Mouse (Mus musculus) bone marrow, adult 2 months (tissue): ENCODE results near the gene Suox. TPM values are rescaled to one million over a fixed set of nuclear protein-coding genes. Genes with fewer than 3 reads are reported as not detected.
"Not testable (repeated sequence)": the region's sequence is repeated elsewhere in the genome, so short reads cannot be mapped to it uniquely, and the experiment has no call there.

ENCODE experiments used
- H3K27ac ChIP-seq: fragments of 200-500 bp; 2 replicates; pipeline ENCODE4 v1.5.1; 2012; ENCODE audit warnings: low read depth, mild to moderate bottlenecking, control low read depth, inconsistent platforms, low read length; ENCODE audit not compliant: control insufficient read depth, poor library complexity, insufficient read depth
- H3K4me1 ChIP-seq: fragments of 200-500 bp; 2 replicates; pipeline ENCODE4 v1.6.1; 2011; ENCODE audit warnings: low read length; ENCODE audit not compliant: control insufficient read depth, insufficient read depth
- H3K4me3 ChIP-seq: fragments of 200-500 bp; replicated peaks from 2 replicates; pipeline ENCODE3; 2011; ENCODE audit warnings: mild to moderate bottlenecking, low read depth, low read length, control low read depth; ENCODE audit not compliant: control insufficient read depth
- CTCF ChIP-seq: fragments of 200-500 bp; IDR thresholded peaks from 2 replicates; pipeline ENCODE4 v1.5.1; 2011; ENCODE audit warnings: low read length, control low read depth; ENCODE audit not compliant: control insufficient read depth, insufficient read depth
- POLR2A ChIP-seq: fragments of 200-500 bp; IDR thresholded peaks from 2 replicates; pipeline ENCODE4 v1.6.1; 2011; ENCODE audit warnings: low read depth, mild to moderate bottlenecking, control low read depth, low read length, borderline replicate concordance; ENCODE audit not compliant: control insufficient read depth
- WGBS: fragments of 180-500 bp; shearing (Covaris S2); methylation state at CpG from one replicate; pipeline ENCODE4 v1.1.7; 2018; 5-methylcytosine and 5-hydroxymethylcytosine counted together
- polyA plus RNA-seq: library from polyadenylated mRNA; stranded (reverse); fragments of >200 nt; gene quantifications from 2 replicates; pipeline ENCODE4 v1.2.4, GENCODE M21; 2011; ENCODE audit warnings: low replicate concordance; ENCODE audit not compliant: missing spikeins, insufficient read depth, insufficient read length

Gene Suox
- polyA plus RNA-seq, 1 experiment = 10.8 TPM

GRCm38 (mm10) chr10:128639999-128640398, 33.9 kb downstream of the Suox start:
- Histone ChIP-seq H3K4me3 (no peak overlapping the region), H3K4me1 (no peaks in the 10 kb centered on the region), H3K27ac (no peak overlapping the region)
- TF ChIP-seq POLR2A = no peak
- TF ChIP-seq CTCF = no peak
- WGBS = 86% methylated on average over 14 of the region's 14 CpGs

- H3K4me1 ChIP-seq = no peaks in the 10 kb centered on the region
- 11% methylated on average over 11 of the region's 11 CpGs for WGBS
- H3K27ac ChIP-seq = no peak overlapping the region
- H3K4me3 ChIP-seq = no peak overlapping the region
- TF ChIP-seq POLR2A = no peak
- no peak for TF ChIP-seq CTCF
Measured at GRCm38 (mm10) chr10:128637011-128637410, 36.9 kb downstream of the Suox start.

GRCm38 (mm10) chr10:128636561-128636960, 37.3 kb downstream of the Suox start:
- WGBS = 16% methylated on average over 6 of the region's 6 CpGs
- Histone ChIP-seq H3K4me3 (no peak overlapping the region), H3K27ac (no peak overlapping the region), H3K4me1 (no peaks in the 10 kb centered on the region)
- TF ChIP-seq POLR2A (no peak), CTCF (no peak)

- Histone ChIP-seq H3K4me3 (no peak overlapping the region), H3K4me1 (no peaks in the 10 kb centered on the region), H3K27ac (no peak overlapping the region)
- no peak for TF ChIP-seq CTCF
- TF ChIP-seq POLR2A = no peak
- WGBS = 91% methylated on average over 13 of the region's 13 CpGs
Measured at GRCm38 (mm10) chr10:128635697-128636096, 38.2 kb downstream of the Suox start.

- WGBS = 60% methylated on average over 6 of the region's 6 CpGs
- H3K4me3 ChIP-seq = no peak overlapping the region
- TF ChIP-seq CTCF = no peak
- TF ChIP-seq POLR2A = no peak
- no peak overlapping the region for H3K27ac ChIP-seq
- no peaks in the 10 kb centered on the region; the same call in 1 of the 2 replicates for H3K4me1 ChIP-seq
Measured at GRCm38 (mm10) chr10:128631571-128631970, 42.3 kb downstream of the Suox start.

- H3K4me3 ChIP-seq, H3K4me1 ChIP-seq, H3K27ac ChIP-seq: not testable (repeated sequence)
- WGBS = 82% methylated on average over 5 of the region's 5 CpGs
Measured at GRCm38 (mm10) chr10:128630306-128630705, 43.6 kb downstream of the Suox start.

GRCm38 (mm10) chr10:128629746-128630145, 44.1 kb downstream of the Suox start:
- H3K27ac ChIP-seq = no peak overlapping the region
- 65% methylated on average over 2 of the region's 2 CpGs for WGBS
- H3K4me3 ChIP-seq = no peak overlapping the region
- TF ChIP-seq CTCF = no peak
- TF ChIP-seq POLR2A = no peak
- peaks cover 3% of the 10 kb centered on the region; the same call in 1 of the 2 replicates for H3K4me1 ChIP-seq

GRCm38 (mm10) chr10:128627398-128628317, 46.2 kb downstream of the Suox start:
- 62% methylated on average over 10 of the region's 10 CpGs for WGBS
- H3K4me1 ChIP-seq = peaks cover 3% of the 10 kb centered on the region; the same call in 1 of the 2 replicates
- no peak overlapping the region for H3K27ac ChIP-seq
- TF ChIP-seq CTCF (no peak), POLR2A (no peak)
- H3K4me3 ChIP-seq = no peak overlapping the region
